12 mouse cellular contexts compared by ENCODE assay signal in the genomic region with DNA sequence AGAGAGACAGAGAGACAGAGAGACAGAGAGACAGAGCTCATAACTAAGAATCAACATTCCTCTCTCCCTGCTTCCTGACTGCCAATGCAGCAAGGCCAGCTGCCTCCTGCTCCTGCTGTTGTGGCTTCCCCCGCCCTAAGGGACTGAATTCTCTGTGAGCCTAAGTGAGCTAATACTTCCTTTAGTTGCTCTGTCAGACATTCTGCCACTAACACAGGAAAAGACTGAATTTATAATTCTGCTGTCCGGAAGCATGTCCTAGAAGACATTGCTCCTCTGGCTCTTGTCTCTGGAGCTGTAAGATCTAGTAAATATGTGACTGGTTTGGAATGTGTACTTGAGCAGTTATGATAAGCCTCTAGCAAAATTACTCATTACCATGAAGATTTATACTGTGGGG.
DNase-seq lines count a peak whose midpoint lies in the region; ATAC-seq and TF ChIP-seq lines count a peak whose summit lies in the region.
"Had no signal": no experiment of that assay in that cellular context is flagged by ENCODE, and none has a peak within 500 bp of the region (broad histone marks: within the 10 kb centered on the region; RNA-seq: fewer than 3 reads in every experiment).

No protein-coding gene starts in this region.

- H3K9ac ChIP-seq in heart, embryonic 12.5 days, result no peak overlapping the region
- no peak overlapping the region for H3K9ac ChIP-seq in midbrain, embryonic 14.5 days (replicated peaks; ENCODE audit: low read length)
- H3K9ac ChIP-seq: embryonic facial prominence, embryonic 13.5 days had no signal

- no peak for ATAC-seq in heart, embryonic 12.5 days (ENCODE audit: insufficient number of reproducible peaks, low FRiP score)
- ATAC-seq in midbrain, embryonic 14.5 days (ENCODE audit: low FRiP score, low TSS enrichment), result no peak
- ATAC-seq in monocyte, adult 5-6 weeks (replicated peaks; ENCODE audit: insufficient number of reproducible peaks, low FRiP score, low TSS enrichment, poor library complexity, severe bottlenecking), result no peak
- ATAC-seq: hindbrain, embryonic 16.5 days had no signal

- 34% methylated on average over 2 of the region's 2 CpGs for WGBS in heart, embryonic 12.5 days
- 76% methylated on average over 2 of the region's 2 CpGs for WGBS in midbrain, embryonic 14.5 days

- no peak overlapping the region for H3K27ac ChIP-seq in heart, embryonic 12.5 days (ENCODE audit: poor library complexity, severe bottlenecking)
- H3K27ac ChIP-seq in embryonic fibroblast, embryonic 13.5 days (ENCODE audit: insufficient read depth, low read length), result peak overlapping the region; percentile 83
- no peak overlapping the region for H3K27ac ChIP-seq in midbrain, embryonic 14.5 days (replicated peaks; ENCODE audit: low read depth, low read length)
- H3K27ac ChIP-seq: embryonic facial prominence, embryonic 13.5 days had no signal

- H3K4me2 ChIP-seq in heart, embryonic 12.5 days, result no peak overlapping the region
- no peak overlapping the region for H3K4me2 ChIP-seq in midbrain, embryonic 14.5 days (ENCODE audit: low read length)
- H3K4me2 ChIP-seq: embryonic facial prominence, embryonic 13.5 days had no signal

- no peaks in the 10 kb centered on the region for H3K27me3 ChIP-seq in heart, embryonic 12.5 days (replicated peaks)
- H3K27me3 ChIP-seq in midbrain, embryonic 14.5 days (ENCODE audit: control insufficient read depth, insufficient read depth, low read length), result no peaks in the 10 kb centered on the region
- H3K27me3 ChIP-seq: embryonic facial prominence, embryonic 13.5 days had no signal

- peak; percentile 20 for DNase-seq in heart, adult 8-10 months (ENCODE audit: low spot score)
- DNase-seq in kidney, adult 9 months, result peak; percentile 70
- peak; percentile 43 for DNase-seq in lung, postnatal 36 days
- no peak for DNase-seq in midbrain, embryonic 14.5 days
- no peak for DNase-seq in gastrocnemius, postnatal 4 days (ENCODE audit: low spot score in 2 of 2)
- DNase-seq: cerebellum, adult 18-20 months; right cerebral cortex, postnatal 14 days had no signal

- TF ChIP-seq POLR2A in embryonic fibroblast, embryonic 13.5 days (IDR thresholded peaks at IDR 0.05; ENCODE audit: low read depth, low read length), result no peak

- TF ChIP-seq CTCF in embryonic fibroblast, embryonic 13.5 days (IDR thresholded peaks at IDR 0.05; ENCODE audit: borderline replicate concordance, insufficient read depth, low read length), result no peak

- H3K4me1 ChIP-seq in heart, embryonic 12.5 days (replicated peaks), result no peaks in the 10 kb centered on the region
- H3K4me1 ChIP-seq in embryonic fibroblast, embryonic 13.5 days (ENCODE audit: control insufficient read depth, insufficient read depth, low read length), result peaks cover 8% of the 10 kb centered on the region
- no peaks in the 10 kb centered on the region for H3K4me1 ChIP-seq in midbrain, embryonic 14.5 days (ENCODE audit: control insufficient read depth, insufficient read depth, low read length)
- H3K4me1 ChIP-seq: embryonic facial prominence, embryonic 13.5 days had no signal

- no peaks in the 10 kb centered on the region for H3K36me3 ChIP-seq in heart, embryonic 12.5 days
- no peaks in the 10 kb centered on the region for H3K36me3 ChIP-seq in midbrain, embryonic 14.5 days (ENCODE audit: control insufficient read depth, insufficient read depth, low read length)
- H3K36me3 ChIP-seq: embryonic facial prominence, embryonic 13.5 days had no signal

- H3K9me3 ChIP-seq in heart, embryonic 12.5 days (replicated peaks), result no peaks in the 10 kb centered on the region
- H3K9me3 ChIP-seq in midbrain, embryonic 14.5 days (ENCODE audit: control insufficient read depth, low read length), result no peaks in the 10 kb centered on the region
- H3K9me3 ChIP-seq: embryonic facial prominence, embryonic 13.5 days had no signal

- no peak overlapping the region for H3K4me3 ChIP-seq in heart, embryonic 12.5 days
- H3K4me3 ChIP-seq in embryonic fibroblast, embryonic 13.5 days (ENCODE audit: insufficient read depth, low read length), result no peak overlapping the region
- H3K4me3 ChIP-seq in midbrain, embryonic 14.5 days (replicated peaks; ENCODE audit: low read depth, low read length), result no peak overlapping the region
- H3K4me3 ChIP-seq: embryonic facial prominence, embryonic 13.5 days had no signal

Comparison
In these comparisons a context has a peak if more than half of its experiments do, and no peak if none do; other contexts are left out.
1. DNase-seq: peak in heart, adult 8-10 months (single experiment), kidney, adult 9 months (single experiment) and lung, postnatal 36 days (single experiment); none in midbrain, embryonic 14.5 days (single experiment) and gastrocnemius, postnatal 4 days (0 of 2).